Mouse (Mus musculus) bone marrow, adult 2 months (tissue): ENCODE measurements around the gene Ccdc93.

Experiments used
- CTCF ChIP-seq: fragments of 200-500 bp; IDR thresholded peaks from 2 replicates; pipeline ENCODE4 v1.5.1; 2011; ENCODE audit warnings: low read length, control low read depth; ENCODE audit not compliant: control insufficient read depth, insufficient read depth
- POLR2A ChIP-seq: fragments of 200-500 bp; IDR thresholded peaks from 2 replicates; pipeline ENCODE4 v1.6.1; 2011; ENCODE audit warnings: low read depth, mild to moderate bottlenecking, control low read depth, low read length, borderline replicate concordance; ENCODE audit not compliant: control insufficient read depth

DNA sequence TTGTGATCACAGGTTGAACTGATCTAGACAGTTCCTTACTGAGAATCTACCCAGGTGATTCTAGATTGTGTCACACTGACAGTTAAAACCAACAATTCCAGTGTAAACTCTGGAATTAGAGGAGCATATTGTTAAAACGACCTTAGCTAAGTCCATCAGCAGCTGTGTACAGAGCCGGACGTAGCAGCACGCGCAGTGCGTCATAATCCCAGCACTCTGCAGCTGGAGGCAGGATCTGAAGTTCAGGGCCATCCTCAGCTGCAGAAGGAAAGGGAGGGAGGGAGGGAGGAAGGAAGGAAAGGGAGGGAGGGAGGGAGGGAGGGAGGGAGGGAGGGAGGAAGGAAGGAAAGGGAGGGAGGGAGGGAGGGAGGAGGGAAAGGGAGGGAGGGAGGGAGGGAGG lies 24.1 kb downstream of the Ccdc93 start:
- no peak for TF ChIP-seq POLR2A
- no peak for TF ChIP-seq CTCF
